Mouse (Mus musculus): ENCODE data around the gene Tango6.

- TF ChIP-seq POLR2A (IDR thresholded peaks at IDR 0.05; ENCODE audit: insufficient read length, low read depth) (no peak), MYOG (IDR thresholded peaks at IDR 0.05; ENCODE audit: control insufficient read depth in 1 of 3, insufficient read depth in 1 of 3, insufficient read length in 2 of 3, low read depth in 2 of 3) (no peak)
Observed at GRCm38 (mm10) chr8:106772501-106772900, 89.6 kb downstream of the Tango6 start.
